Mouse (Mus musculus) C2C12 (cell line): ENCODE data around the gene Slc29a4.

Source experiments
- CTCF ChIP-seq: IDR thresholded peaks from one replicate; pipeline ENCODE4 v1.5.1; 2011; ENCODE audit not compliant: control insufficient read depth, insufficient read depth, insufficient read length
- FOSL1 ChIP-seq: IDR thresholded peaks from one replicate; pipeline ENCODE4 v1.8.0; 2011; ENCODE audit warnings: mild to moderate bottlenecking, low read length; ENCODE audit not compliant: poor library complexity, insufficient read depth, severe bottlenecking
- MYOD1 ChIP-seq: IDR thresholded peaks from one replicate; pipeline ENCODE4 v1.6.1; 2011; ENCODE audit warnings: low read depth; ENCODE audit not compliant: control insufficient read depth, insufficient read length

- TF ChIP-seq CTCF (no peak), FOSL1 (no peak), MYOD1 (no peak)
Measured at GRCm38 (mm10) chr5:142652266-142652665, 40.0 kb upstream of the Slc29a4 start.
